Mouse (Mus musculus) heart, embryonic 12.5 days (tissue): Measurements from ENCODE around the gene Ccr9. TPM values are rescaled to one million over a fixed set of nuclear protein-coding genes. Genes with fewer than 3 reads are reported as not detected.

Source experiments
- polyA plus RNA-seq: library from polyadenylated mRNA; unstranded; fragments of >200 nt; fragmentation: Nextera tagmentation; extraction: Ambion mirVana; gene quantifications from 2 replicates; pipeline ENCODE4 v1.2.1, GENCODE M21; 2016

Ccr9 gene
- polyA plus RNA-seq, 1 experiment from 2014 or later, result 0.11 TPM

Other genes starting within 250 kb of the Ccr9 start
- 37.8 and 40.8 TPM in 2 replicates for gene Limd1, start 199.7 kb upstream of the Ccr9 start, polyA plus RNA-seq
- 48.2 and 54.3 TPM in 2 replicates for gene Sacm1l, start 148.7 kb upstream of the Ccr9 start, polyA plus RNA-seq
- 0.09 and 0.18 TPM in 2 replicates for gene Slc6a20b, start 45.9 kb upstream of the Ccr9 start, polyA plus RNA-seq
- gene Slc6a20a, start 446 bp downstream of the Ccr9 start, polyA plus RNA-seq, result 0.09 TPM in 1 of 2 replicates, not detected in the other
- gene Lztfl1, start 39.3 kb downstream of the Ccr9 start, polyA plus RNA-seq, result 33.7 and 35.1 TPM in 2 replicates
- gene Cxcr6, start 128.0 kb downstream of the Ccr9 start, polyA plus RNA-seq, result 0.37 and 0.48 TPM in 2 replicates
- gene Fyco1, start 173.5 kb downstream of the Ccr9 start, polyA plus RNA-seq, result 30.3 and 31.0 TPM in 2 replicates
- gene Xcr1, start 183.6 kb downstream of the Ccr9 start, polyA plus RNA-seq, result not detected in 2 replicates